Mouse (Mus musculus): ENCODE data around the gene C730034F03Rik.

Gene C730034F03Rik

GRCm38 (mm10) chr15:89476475-89476815 lies 47.1 kb downstream of the C730034F03Rik start:
- no peak for DNase-seq

- DNase-seq = peak; percentile 20
Measured at GRCm38 (mm10) chr15:89477091-89477491, 47.7 kb downstream of the C730034F03Rik start, which contains the start of gene Arsa. TSS of gene Arsa (minus strand) at chr15:89477425.

GRCm38 (mm10) chr15:89477806-89478205 lies 48.4 kb downstream of the C730034F03Rik start:
- peak; percentile 18 for DNase-seq

GRCm38 (mm10) chr15:89478622-89479021 lies 49.2 kb downstream of the C730034F03Rik start:
- no peak for DNase-seq
